Mouse (Mus musculus): Measurements from ENCODE around the gene Mrm3. TPM values are rescaled to one million over a fixed set of nuclear protein-coding genes. Genes with fewer than 3 reads are reported as not detected.

The Mrm3 gene
- polyA plus RNA-seq, 1 experiment: 2.5 TPM

- Histone ChIP-seq H3K27ac (ENCODE audit: insufficient read depth, low read depth, low read length) (no peak overlapping the region), H3K27me3 (ENCODE audit: control insufficient read depth, insufficient read depth, low read length) (no peaks in the 10 kb centered on the region), H3K36me3 (ENCODE audit: control insufficient read depth, insufficient read depth, low read length) (no peaks in the 10 kb centered on the region), H3K4me1 (ENCODE audit: control insufficient read depth, insufficient read depth, insufficient read length, low read length) (no peaks in the 10 kb centered on the region; the same call in 1 of the 2 replicates), H3K4me3 (ENCODE audit: low read depth, low read length) (no peak overlapping the region)
- TF ChIP-seq POLR2A (IDR thresholded peaks at IDR 0.05; ENCODE audit: low read depth, low read length): no peak
- WGBS: 58% methylated on average over 10 of the region's 10 CpGs
Observed at GRCm38 (mm10) chr11:76260208-76261050, 16.9 kb downstream of the Mrm3 start.

- TF ChIP-seq POLR2A (IDR thresholded peaks at IDR 0.05; ENCODE audit: low read depth, low read length) (no peak), CTCF (IDR thresholded peaks at IDR 0.05; ENCODE audit: extremely low read depth, insufficient read length, insufficient replicate concordance, low read depth, low read length) (no peak)
- no peaks in the 10 kb centered on the region for H3K27me3 ChIP-seq (ENCODE audit: control insufficient read depth, insufficient read depth, low read length)
- H3K4me3 ChIP-seq (ENCODE audit: low read depth, low read length): no peak overlapping the region
- H3K27ac ChIP-seq (ENCODE audit: insufficient read depth, low read depth, low read length): no peak overlapping the region
- WGBS: 74% methylated on average over 12 of the region's 12 CpGs
- no peaks in the 10 kb centered on the region for H3K36me3 ChIP-seq (ENCODE audit: control insufficient read depth, insufficient read depth, low read length)
- H3K4me1 ChIP-seq (ENCODE audit: control insufficient read depth, insufficient read depth, insufficient read length, low read length): no peaks in the 10 kb centered on the region; the same call in 1 of the 2 replicates
Observed at GRCm38 (mm10) chr11:76261224-76261623, 17.7 kb downstream of the Mrm3 start.

GRCm38 (mm10) chr11:76262611-76263351 is 19.3 kb downstream of the Mrm3 start:
- Histone ChIP-seq H3K27me3 (ENCODE audit: control insufficient read depth, insufficient read depth, low read length) (no peaks in the 10 kb centered on the region), H3K4me1 (ENCODE audit: control insufficient read depth, insufficient read depth, insufficient read length, low read length) (no peaks in the 10 kb centered on the region; the same call in 1 of the 2 replicates), H3K27ac (ENCODE audit: insufficient read depth, low read depth, low read length) (no peak overlapping the region), H3K4me3 (ENCODE audit: low read depth, low read length) (no peak overlapping the region), H3K36me3 (ENCODE audit: control insufficient read depth, insufficient read depth, low read length) (no peaks in the 10 kb centered on the region)
- TF ChIP-seq CTCF (IDR thresholded peaks at IDR 0.05; ENCODE audit: extremely low read depth, insufficient read length, insufficient replicate concordance, low read depth, low read length) (no peak), POLR2A (IDR thresholded peaks at IDR 0.05; ENCODE audit: low read depth, low read length) (no peak)
- 41% methylated on average over 19 of the region's 19 CpGs for WGBS

GRCm38 (mm10) chr11:76267550-76267949 is 24.0 kb downstream of the Mrm3 start:
- Histone ChIP-seq H3K27me3 (ENCODE audit: control insufficient read depth, insufficient read depth, low read length) (no peaks in the 10 kb centered on the region), H3K4me3 (ENCODE audit: low read depth, low read length) (no peak overlapping the region), H3K36me3 (ENCODE audit: control insufficient read depth, insufficient read depth, low read length) (no peaks in the 10 kb centered on the region), H3K27ac (ENCODE audit: insufficient read depth, low read depth, low read length) (no peak overlapping the region), H3K4me1 (ENCODE audit: control insufficient read depth, insufficient read depth, insufficient read length, low read length) (no peaks in the 10 kb centered on the region)
- TF ChIP-seq CTCF (IDR thresholded peaks at IDR 0.05; ENCODE audit: extremely low read depth, insufficient read length, insufficient replicate concordance, low read depth, low read length) (no peak), POLR2A (IDR thresholded peaks at IDR 0.05; ENCODE audit: low read depth, low read length) (no peak)
- WGBS: 66% methylated on average over 7 of the region's 7 CpGs

- no peak overlapping the region for H3K27ac ChIP-seq (ENCODE audit: insufficient read depth, low read depth, low read length)
- no peak overlapping the region for H3K4me3 ChIP-seq (ENCODE audit: low read depth, low read length)
- no peaks in the 10 kb centered on the region for H3K27me3 ChIP-seq (ENCODE audit: control insufficient read depth, insufficient read depth, low read length)
- TF ChIP-seq POLR2A (IDR thresholded peaks at IDR 0.05; ENCODE audit: low read depth, low read length) (no peak), CTCF (IDR thresholded peaks at IDR 0.05; ENCODE audit: extremely low read depth, insufficient read length, insufficient replicate concordance, low read depth, low read length) (no peak)
- no peaks in the 10 kb centered on the region for H3K4me1 ChIP-seq (ENCODE audit: control insufficient read depth, insufficient read depth, insufficient read length, low read length)
- 46% methylated on average over 5 of the region's 5 CpGs for WGBS
- no peaks in the 10 kb centered on the region for H3K36me3 ChIP-seq (ENCODE audit: control insufficient read depth, insufficient read depth, low read length)
Observed at GRCm38 (mm10) chr11:76268001-76268459, 24.5 kb downstream of the Mrm3 start.

- Histone ChIP-seq H3K27ac (ENCODE audit: insufficient read depth, low read depth, low read length) (no peak overlapping the region), H3K36me3 (ENCODE audit: control insufficient read depth, insufficient read depth, low read length) (no peaks in the 10 kb centered on the region), H3K4me3 (ENCODE audit: low read depth, low read length) (no peak overlapping the region), H3K27me3 (ENCODE audit: control insufficient read depth, insufficient read depth, low read length) (no peaks in the 10 kb centered on the region), H3K4me1 (ENCODE audit: control insufficient read depth, insufficient read depth, insufficient read length, low read length) (no peaks in the 10 kb centered on the region)
- TF ChIP-seq POLR2A (IDR thresholded peaks at IDR 0.05; ENCODE audit: low read depth, low read length) (no peak), CTCF (IDR thresholded peaks at IDR 0.05; ENCODE audit: extremely low read depth, insufficient read length, insufficient replicate concordance, low read depth, low read length) (no peak)
- 67% methylated on average over 6 of the region's 6 CpGs for WGBS
Observed at GRCm38 (mm10) chr11:76268521-76269065, 25.1 kb downstream of the Mrm3 start.

- no peaks in the 10 kb centered on the region for H3K36me3 ChIP-seq (ENCODE audit: control insufficient read depth, insufficient read depth, low read length)
- H3K27me3 ChIP-seq (ENCODE audit: control insufficient read depth, insufficient read depth, low read length): no peaks in the 10 kb centered on the region
- H3K4me1 ChIP-seq (ENCODE audit: control insufficient read depth, insufficient read depth, insufficient read length, low read length): no peaks in the 10 kb centered on the region
- no peak overlapping the region for H3K4me3 ChIP-seq (ENCODE audit: low read depth, low read length)
- TF ChIP-seq POLR2A (IDR thresholded peaks at IDR 0.05; ENCODE audit: low read depth, low read length): no peak
- no peak; the same call in 1 of the 2 replicates for TF ChIP-seq CTCF (IDR thresholded peaks at IDR 0.05; ENCODE audit: extremely low read depth, insufficient read length, insufficient replicate concordance, low read depth, low read length)
- WGBS: 77% methylated on average over 4 of the region's 4 CpGs
- no peak overlapping the region for H3K27ac ChIP-seq (ENCODE audit: insufficient read depth, low read depth, low read length)
Observed at GRCm38 (mm10) chr11:76272440-76272839, 28.9 kb downstream of the Mrm3 start.

All from small intestine, adult 2 months (tissue).